Mouse (Mus musculus) heart, embryonic 13.5 days (tissue): Measurements from ENCODE around the gene Scg5. TPM values are rescaled to one million over a fixed set of nuclear protein-coding genes. Genes with fewer than 3 reads are reported as not detected.

Experiments used
- ATAC-seq: fragments of 200-750 bp; cut with Nextera tagmentation; 2 replicates; pipeline ENCODE4 v1.8.0; 2017; ENCODE audit warnings: moderate TSS enrichment; ENCODE audit not compliant: insufficient number of reproducible peaks, low FRiP score, low TSS enrichment; ENCODE audit errors: extremely low read depth
- H3K27ac ChIP-seq: fragments of 300-500 bp; sonication (generic); replicated peaks from 2 replicates; pipeline ENCODE4 v1.5.1; 2015; ENCODE audit warnings: moderate library complexity, mild to moderate bottlenecking, inconsistent platforms
- H3K27me3 ChIP-seq: fragments of 300-500 bp; sonication (generic); replicated peaks from 2 replicates; pipeline ENCODE4 v1.6.1; 2015; ENCODE audit warnings: mild to moderate bottlenecking, inconsistent platforms
- H3K36me3 ChIP-seq: fragments of 300-500 bp; sonication (generic); 2 replicates; pipeline ENCODE4 v1.6.1; 2015; ENCODE audit warnings: mild to moderate bottlenecking, inconsistent platforms
- H3K4me1 ChIP-seq: fragments of 300-500 bp; sonication (generic); 2 replicates; pipeline ENCODE4 v1.6.1; 2015; ENCODE audit warnings: inconsistent platforms
- H3K4me2 ChIP-seq: fragments of 300-500 bp; sonication (generic); 2 replicates; pipeline ENCODE4 v1.6.1; 2015; ENCODE audit warnings: inconsistent platforms, mild to moderate bottlenecking, moderate library complexity
- H3K4me3 ChIP-seq: fragments of 300-500 bp; sonication (generic); 2 replicates; pipeline ENCODE4 v1.5.1; 2015; ENCODE audit warnings: moderate library complexity, mild to moderate bottlenecking, inconsistent platforms
- H3K9ac ChIP-seq: fragments of 300-500 bp; sonication (generic); 2 replicates; pipeline ENCODE4 v1.6.1; 2015; ENCODE audit warnings: inconsistent platforms, mild to moderate bottlenecking, moderate library complexity
- H3K9me3 ChIP-seq: fragments of 300-500 bp; sonication (generic); 2 replicates; pipeline ENCODE4 v1.6.1; 2016; ENCODE audit warnings: inconsistent platforms
- WGBS: fragments of 180-500 bp; shearing (Covaris S2); methylation state at CpG from one replicate; pipeline ENCODE4 v1.1.7; 2015; ENCODE audit warnings: mixed read lengths; 5-methylcytosine and 5-hydroxymethylcytosine counted together
- polyA plus RNA-seq: library from polyadenylated mRNA; unstranded; fragments of >200 nt; fragmentation: Nextera tagmentation; extraction: Ambion mirVana; gene quantifications from 2 replicates; pipeline ENCODE4 v1.2.1, GENCODE M21; 2015

The Scg5 gene
- polyA plus RNA-seq, 1 experiment from 2014 or later: 0.91 TPM

DNA sequence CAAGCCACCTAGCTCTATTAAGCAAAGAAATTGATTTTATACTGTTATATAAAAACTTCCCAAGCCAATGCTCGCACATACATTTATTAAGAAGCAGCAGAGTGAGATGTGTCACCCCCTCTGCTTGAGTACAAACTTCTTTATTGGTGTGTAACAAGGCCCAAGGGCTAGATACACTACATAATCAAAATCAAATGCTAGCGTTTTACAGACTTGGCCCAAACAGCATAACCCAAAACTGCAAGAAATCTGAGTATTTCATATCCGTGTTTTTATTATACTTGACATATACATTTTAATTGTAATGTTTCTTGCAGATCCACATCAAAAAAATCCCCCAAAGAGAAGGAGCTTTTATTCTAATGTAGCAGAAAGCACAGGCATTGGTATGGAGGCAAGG lies 52.6 kb downstream of the Scg5 start:
- 0 out of 2 replicates have a peak, but pooled peaks cover 2% of the 10 kb centered on the region for H3K9me3 ChIP-seq
- WGBS: 73% methylated on average over 3 of the region's 3 CpGs
- no peak overlapping the region for H3K27ac ChIP-seq
- no peak for ATAC-seq
- no peaks in the 10 kb centered on the region for H3K4me1 ChIP-seq
- no peak overlapping the region for H3K9ac ChIP-seq
- H3K4me2 ChIP-seq: no peak overlapping the region
- H3K4me3 ChIP-seq: no peak overlapping the region
- H3K36me3 ChIP-seq: no peaks in the 10 kb centered on the region
- H3K27me3 ChIP-seq: no peaks in the 10 kb centered on the region

DNA sequence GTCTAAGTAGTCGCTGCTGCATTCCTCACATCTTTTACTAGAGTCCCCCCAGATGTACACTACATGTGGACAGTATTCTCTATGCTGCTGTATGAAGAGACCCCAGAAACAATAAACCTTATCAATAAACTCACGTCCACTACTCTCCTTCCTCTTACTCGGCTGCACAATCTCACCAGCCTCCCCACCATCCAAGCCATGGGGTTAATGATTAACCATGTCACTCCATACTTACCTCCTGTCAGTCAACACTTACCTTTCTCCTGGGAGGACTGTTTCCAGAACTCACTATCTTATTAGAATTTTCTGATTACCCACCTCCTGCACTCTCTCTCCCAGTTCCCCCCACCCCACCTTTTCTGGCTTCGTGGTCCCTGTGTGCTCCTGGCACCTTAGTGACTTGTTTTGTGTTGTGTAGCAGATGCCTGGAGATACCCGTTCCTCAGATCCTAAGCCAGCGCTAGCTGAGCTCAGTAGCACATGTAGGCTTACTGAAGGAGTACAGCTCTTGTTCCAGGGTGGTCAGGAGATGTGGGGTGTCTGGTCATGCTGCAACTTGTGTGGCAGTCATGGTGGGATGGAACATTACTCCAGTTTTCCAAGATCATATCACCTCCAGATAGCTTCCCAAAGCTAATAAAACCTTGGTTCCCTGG lies 54.6 kb downstream of the Scg5 start:
- H3K36me3 ChIP-seq: no peaks in the 10 kb centered on the region
- no peak for ATAC-seq
- no peak overlapping the region for H3K27ac ChIP-seq
- H3K4me2 ChIP-seq: no peak overlapping the region
- H3K4me3 ChIP-seq: no peak overlapping the region
- WGBS: 55% methylated on average over 6 of the region's 6 CpGs
- no peak overlapping the region for H3K9ac ChIP-seq
- no peaks in the 10 kb centered on the region for H3K27me3 ChIP-seq
- 0 out of 2 replicates have a peak, but pooled peaks cover 2% of the 10 kb centered on the region for H3K9me3 ChIP-seq
- no peaks in the 10 kb centered on the region for H3K4me1 ChIP-seq

DNA sequence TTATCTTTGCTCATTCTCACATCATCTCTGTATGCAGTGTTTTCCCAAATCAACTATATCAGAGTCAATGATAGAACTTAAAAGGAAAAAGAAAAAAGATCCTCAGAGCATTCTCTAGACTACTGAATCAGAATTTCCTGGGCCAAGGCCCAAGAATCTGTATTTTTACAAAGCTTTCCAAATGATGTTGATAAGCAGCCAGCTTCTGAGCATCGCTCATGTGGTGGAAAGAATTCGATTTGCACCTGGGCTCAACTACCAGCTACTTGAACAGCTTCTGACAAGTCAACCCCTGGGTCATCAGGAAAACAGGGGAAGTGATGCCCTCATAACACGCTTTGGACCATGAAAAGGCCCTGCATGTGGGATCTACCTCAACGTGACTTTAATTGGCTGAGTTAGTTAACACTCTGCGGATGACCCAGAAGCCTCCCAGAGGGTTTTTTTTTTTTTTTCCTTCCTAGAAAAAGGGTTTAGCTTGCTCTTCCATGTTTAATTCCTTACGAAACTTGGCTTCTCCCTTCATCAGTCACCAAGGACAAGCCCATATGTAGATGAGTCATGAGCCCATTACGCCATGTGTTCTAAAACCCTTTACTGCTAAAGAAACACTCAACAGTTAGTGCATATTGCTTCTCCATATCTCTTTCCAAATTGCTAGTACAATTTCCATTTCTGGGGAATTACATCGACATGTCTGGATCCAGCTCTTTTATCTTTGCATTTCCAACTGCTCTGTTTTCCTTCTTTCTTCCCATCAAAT lies 60.2 kb downstream of the Scg5 start:
- Histone ChIP-seq H3K27ac (no peak overlapping the region), H3K4me1 (no peaks in the 10 kb centered on the region), H3K4me3 (no peak overlapping the region), H3K9ac (no peak overlapping the region), H3K36me3 (no peaks in the 10 kb centered on the region), H3K27me3 (no peaks in the 10 kb centered on the region), H3K9me3 (no peaks in the 10 kb centered on the region), H3K4me2 (no peak overlapping the region)
- ATAC-seq: no peak
- WGBS: 80% methylated on average over 8 of the region's 8 CpGs

DNA sequence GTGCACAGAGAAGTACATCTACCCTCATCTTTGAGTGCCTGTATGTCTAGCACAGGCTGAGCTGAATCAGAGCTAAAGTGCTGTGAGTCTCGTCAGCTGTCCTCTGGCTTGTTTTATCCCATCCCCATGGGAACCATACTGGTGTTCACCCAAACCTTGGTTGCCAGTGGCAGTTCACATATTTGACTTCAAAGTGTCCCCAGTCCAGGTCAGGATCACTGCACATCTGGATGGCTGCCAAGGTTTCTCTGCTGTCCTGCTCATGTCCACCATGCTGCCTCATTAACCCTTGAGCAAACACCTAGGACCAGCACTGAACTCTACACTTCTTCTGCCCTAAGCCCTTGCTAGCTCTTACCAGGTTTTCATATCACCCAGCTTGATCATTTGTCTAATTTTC lies 63.0 kb downstream of the Scg5 start:
- Histone ChIP-seq H3K4me3 (no peak overlapping the region), H3K27ac (no peak overlapping the region), H3K9ac (no peak overlapping the region), H3K27me3 (peaks cover 10% of the 10 kb centered on the region), H3K4me1 (no peaks in the 10 kb centered on the region), H3K36me3 (no peaks in the 10 kb centered on the region), H3K4me2 (no peak overlapping the region), H3K9me3 (no peaks in the 10 kb centered on the region)
- ATAC-seq: no peak
- 19% methylated on average over 1 of the region's 1 CpGs for WGBS

DNA sequence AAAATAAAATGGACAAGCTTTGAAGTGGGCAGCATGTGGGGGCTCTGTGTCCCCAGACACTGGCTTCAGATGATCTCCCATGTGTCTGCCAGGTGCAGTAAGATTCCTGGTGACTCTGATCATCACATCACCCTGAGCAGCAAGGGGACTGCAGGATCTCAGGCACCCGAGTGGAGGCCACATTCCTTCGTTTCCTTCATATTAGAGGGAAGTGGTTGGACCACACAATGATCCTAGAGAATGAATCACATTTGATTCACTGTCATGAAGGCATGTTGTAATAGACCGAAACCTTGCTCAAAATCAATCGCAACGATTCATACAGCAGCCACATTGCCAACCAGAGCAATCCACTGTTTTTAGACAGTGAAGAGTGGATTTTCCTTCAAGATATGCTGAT lies 64.0 kb downstream of the Scg5 start:
- Histone ChIP-seq H3K4me2 (no peak overlapping the region), H3K27ac (no peak overlapping the region), H3K4me1 (no peaks in the 10 kb centered on the region), H3K4me3 (no peak overlapping the region), H3K9me3 (no peaks in the 10 kb centered on the region), H3K27me3 (peaks cover 19% of the 10 kb centered on the region), H3K9ac (no peak overlapping the region), H3K36me3 (no peaks in the 10 kb centered on the region)
- no peak for ATAC-seq
- 69% methylated on average over 5 of the region's 5 CpGs for WGBS

DNA sequence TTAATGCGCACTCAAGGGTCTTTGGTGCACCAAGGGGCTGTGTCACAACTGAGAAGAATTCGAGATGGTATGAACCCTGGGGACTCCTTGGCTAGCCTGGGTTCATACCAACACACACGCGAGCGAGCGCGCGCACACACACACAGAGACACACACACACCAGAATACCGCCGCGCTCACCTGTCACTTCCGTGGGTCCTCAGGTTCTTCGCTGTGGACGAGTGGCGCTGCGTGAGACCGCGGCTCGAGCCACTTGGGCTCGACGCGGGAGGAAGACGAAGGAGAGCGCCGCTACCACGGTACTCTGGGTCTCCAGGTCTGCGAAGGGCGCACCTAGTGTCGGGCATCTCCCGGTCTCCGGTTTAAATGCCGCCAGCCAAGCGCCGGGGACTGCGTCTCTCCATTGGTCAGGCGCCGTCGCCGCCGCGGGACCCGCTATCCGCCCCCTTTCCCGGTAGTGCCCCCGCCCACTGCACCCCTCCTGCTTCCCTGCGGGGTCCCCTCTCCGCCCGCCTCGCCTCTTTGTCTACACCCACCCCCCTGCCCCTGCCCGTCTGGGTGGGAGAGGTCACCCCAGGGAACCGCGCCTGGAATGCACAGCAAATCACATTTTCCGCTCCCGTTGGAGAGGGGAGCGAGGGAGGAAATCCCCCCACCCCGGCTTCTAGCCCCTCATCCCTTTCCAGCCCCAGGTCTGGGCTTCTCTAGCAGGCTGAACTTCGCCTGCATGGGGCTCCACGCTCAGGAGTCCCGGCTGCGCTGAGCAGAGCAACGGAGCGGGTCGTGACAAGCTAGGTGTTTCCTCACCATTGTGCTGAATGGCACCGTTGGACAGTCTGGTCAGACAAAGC lies 70.4 kb downstream of the Scg5 start, which contains the start of gene Grem1:
Gene Grem1 (minus strand): TSS at position 336 of the 851 bp plus-strand sequence.
- Histone ChIP-seq H3K4me1 (peaks cover 22% of the 10 kb centered on the region), H3K36me3 (no peaks in the 10 kb centered on the region), H3K9me3 (no peaks in the 10 kb centered on the region), H3K27me3 (peaks cover 79% of the 10 kb centered on the region), H3K4me2 (peak within 1 kb of the TSS; percentile 97), H3K9ac (0 out of 2 replicates have a peak within 1 kb of the TSS, but pooled peaks have one; percentile 61), H3K27ac (no peak within 1 kb of the TSS), H3K4me3 (peak within 1 kb of the TSS; percentile 59)
- WGBS: 2% methylated on average over 59 of the region's 64 CpGs
- no peak; the same call in 1 of the 2 replicates for ATAC-seq

DNA sequence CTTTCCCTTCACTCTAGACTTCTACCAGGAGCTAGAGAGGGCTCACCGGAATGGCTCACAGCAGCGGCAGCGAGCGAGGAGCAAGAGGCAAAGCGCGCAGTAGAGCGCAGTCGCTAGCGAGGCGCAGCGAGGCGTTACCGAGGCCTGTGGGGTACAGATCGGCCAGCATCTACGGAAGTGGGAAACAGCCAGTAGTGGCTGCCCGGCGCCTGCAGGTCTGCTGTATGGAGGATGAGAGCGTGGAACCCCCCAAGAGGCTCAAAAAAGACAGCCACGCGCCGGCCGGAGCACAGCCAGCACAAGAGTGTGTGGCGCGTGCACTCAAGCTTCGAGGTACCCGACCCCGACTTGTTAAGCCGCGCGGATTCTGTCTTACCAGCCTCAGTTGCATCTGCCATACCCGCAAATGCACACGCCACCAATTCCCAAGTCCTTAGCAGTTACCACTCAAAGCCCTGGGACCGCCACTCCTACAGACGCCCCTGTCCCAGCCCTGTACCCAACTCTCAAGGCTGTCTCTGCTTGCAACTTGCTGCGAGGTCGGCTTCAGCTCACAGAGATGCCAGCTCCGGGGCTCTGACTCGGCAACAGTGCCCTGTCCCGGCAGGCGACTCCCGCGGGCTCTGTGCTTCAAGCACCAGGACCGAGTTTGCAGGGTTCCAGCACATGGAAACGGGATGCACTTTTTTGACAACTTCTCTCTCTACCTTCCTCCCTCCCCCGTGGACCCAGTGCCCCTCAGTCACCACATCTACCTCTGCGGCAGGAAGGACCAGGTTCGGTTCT lies 71.2 kb downstream of the Scg5 start:
- Histone ChIP-seq H3K4me3 (peak overlapping the region; percentile 59), H3K27me3 (peaks cover 81% of the 10 kb centered on the region), H3K4me2 (peak overlapping the region; percentile 97), H3K9ac (0 out of 2 replicates have a peak overlapping the region, but pooled peaks have one; percentile 41), H3K4me1 (peaks cover 22% of the 10 kb centered on the region), H3K36me3 (no peaks in the 10 kb centered on the region), H3K9me3 (no peaks in the 10 kb centered on the region), H3K27ac (no peak overlapping the region)
- no peak for ATAC-seq
- under 1% methylated on average over 47 of the region's 47 CpGs for WGBS

DNA sequence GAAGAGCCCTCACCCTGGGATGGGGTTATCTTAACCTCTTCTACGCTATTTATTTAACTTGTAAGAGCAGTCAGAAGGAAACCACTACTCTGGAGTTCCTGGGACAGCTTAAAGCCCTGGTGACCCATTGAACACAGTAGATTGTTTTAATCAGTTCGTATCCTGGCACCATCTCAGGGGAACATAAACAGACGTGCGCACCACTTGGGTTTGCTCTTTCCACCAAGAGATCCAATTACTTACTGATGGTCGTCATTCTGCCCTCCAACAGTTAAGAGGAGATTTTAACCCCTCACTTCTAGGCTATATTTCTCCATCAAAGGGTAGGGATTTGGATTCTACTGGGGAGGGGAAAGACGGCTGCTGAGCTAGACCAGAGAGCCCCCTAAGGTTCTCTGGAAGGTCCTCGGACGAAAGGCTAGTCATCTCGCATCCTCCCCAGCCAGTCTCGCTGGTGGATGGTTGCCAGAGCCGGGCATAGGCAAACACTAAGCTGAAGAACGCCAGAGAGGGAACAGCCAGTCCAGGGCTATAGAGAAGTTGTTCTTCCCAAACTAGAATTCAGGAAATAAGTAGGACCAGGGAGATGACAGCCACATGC lies 71.9 kb downstream of the Scg5 start:
- no peak overlapping the region for H3K9ac ChIP-seq
- H3K9me3 ChIP-seq: no peaks in the 10 kb centered on the region
- no peak overlapping the region for H3K27ac ChIP-seq
- 1% methylated on average over 12 of the region's 12 CpGs for WGBS
- H3K36me3 ChIP-seq: no peaks in the 10 kb centered on the region
- H3K4me2 ChIP-seq: peak overlapping the region; percentile 97
- H3K27me3 ChIP-seq: peaks cover 79% of the 10 kb centered on the region
- no peak for ATAC-seq
- peak overlapping the region; percentile 59 for H3K4me3 ChIP-seq
- H3K4me1 ChIP-seq: peaks cover 22% of the 10 kb centered on the region

DNA sequence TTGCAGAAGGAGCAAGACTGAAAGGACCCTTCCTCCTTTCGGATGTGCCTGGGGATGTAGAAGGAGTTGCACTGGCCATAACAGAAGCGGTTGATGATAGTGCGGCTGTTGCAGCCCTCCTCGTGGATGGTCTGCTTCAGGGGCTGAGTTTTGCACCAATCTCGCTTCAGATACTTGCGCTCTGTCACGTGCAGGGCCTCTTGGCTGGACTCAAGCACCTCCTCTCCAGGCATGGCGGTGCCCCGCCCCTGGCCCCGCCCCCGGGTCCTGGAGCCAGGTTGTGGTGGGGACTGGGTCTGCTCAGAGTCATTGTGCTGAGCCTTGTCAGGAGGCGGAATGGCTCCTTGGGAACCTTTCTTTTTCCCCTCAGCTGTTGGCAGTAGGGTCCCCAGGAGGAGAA lies 79.2 kb downstream of the Scg5 start:
- H3K4me1 ChIP-seq: no peaks in the 10 kb centered on the region
- peaks cover 16% of the 10 kb centered on the region for H3K27me3 ChIP-seq
- H3K9ac ChIP-seq: no peak overlapping the region
- no peak overlapping the region for H3K27ac ChIP-seq
- WGBS: 57% methylated on average over 12 of the region's 12 CpGs
- H3K36me3 ChIP-seq: no peaks in the 10 kb centered on the region
- no peaks in the 10 kb centered on the region for H3K9me3 ChIP-seq
- H3K4me2 ChIP-seq: no peak overlapping the region
- H3K4me3 ChIP-seq: no peak overlapping the region
- ATAC-seq: no peak

DNA sequence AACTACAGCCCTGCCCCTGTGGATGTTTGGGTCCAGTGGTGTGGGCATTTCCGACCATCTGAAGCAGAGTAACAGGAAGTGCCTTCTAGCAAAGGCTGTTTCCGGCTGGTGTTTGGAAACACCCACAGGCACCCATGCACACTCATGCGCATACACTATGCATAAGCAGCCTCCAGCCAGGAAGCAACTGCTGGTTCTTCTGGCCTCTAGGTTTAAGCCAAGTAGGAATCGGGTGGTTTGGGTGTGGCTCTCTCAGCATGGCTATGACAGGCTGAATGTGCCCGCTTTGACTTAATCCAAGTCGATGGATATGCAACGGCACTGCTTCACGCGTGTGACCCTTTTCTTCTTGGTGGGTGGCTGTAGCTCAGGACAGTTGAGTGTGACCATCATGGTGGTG lies 79.6 kb downstream of the Scg5 start:
- 89% methylated on average over 9 of the region's 9 CpGs for WGBS
- Histone ChIP-seq H3K4me3 (no peak overlapping the region), H3K27me3 (peaks cover 12% of the 10 kb centered on the region), H3K36me3 (no peaks in the 10 kb centered on the region), H3K4me2 (no peak overlapping the region), H3K9me3 (no peaks in the 10 kb centered on the region), H3K27ac (no peak overlapping the region), H3K9ac (no peak overlapping the region), H3K4me1 (no peaks in the 10 kb centered on the region)
- ATAC-seq: no peak
